Mouse (Mus musculus) neural tube, embryonic 13.5 days (tissue): ENCODE data around the gene Grhl3. TPM values are rescaled to one million over a fixed set of nuclear protein-coding genes. Genes with fewer than 3 reads are reported as not detected.

Experiments used
- ATAC-seq: fragments of 200-750 bp; cut with Nextera tagmentation; 2 replicates; pipeline ENCODE4 v1.8.0; 2017; ENCODE audit warnings: low read depth, mild to moderate bottlenecking, moderate TSS enrichment, moderate library complexity
- H3K27ac ChIP-seq: fragments of 300-500 bp; sonication (generic); replicated peaks from 2 replicates; pipeline ENCODE4 v1.5.1; 2015; ENCODE audit warnings: moderate library complexity, mild to moderate bottlenecking, inconsistent platforms
- H3K27me3 ChIP-seq: fragments of 300-500 bp; sonication (generic); 2 replicates; pipeline ENCODE4 v1.6.1; 2015; ENCODE audit warnings: mild to moderate bottlenecking, inconsistent platforms
- H3K36me3 ChIP-seq: fragments of 300-500 bp; sonication (generic); 2 replicates; pipeline ENCODE4 v1.6.1; 2015; ENCODE audit warnings: mild to moderate bottlenecking, inconsistent platforms
- H3K4me1 ChIP-seq: fragments of 300-500 bp; sonication (generic); replicated peaks from 2 replicates; pipeline ENCODE4 v1.6.1; 2015; ENCODE audit warnings: inconsistent platforms
- H3K4me2 ChIP-seq: fragments of 300-500 bp; sonication (generic); 2 replicates; pipeline ENCODE4 v1.6.1; 2015; ENCODE audit warnings: inconsistent platforms, mild to moderate bottlenecking, moderate library complexity
- H3K4me3 ChIP-seq: fragments of 300-500 bp; sonication (generic); 2 replicates; pipeline ENCODE4 v1.5.1; 2015; ENCODE audit warnings: mild to moderate bottlenecking, inconsistent platforms
- H3K9ac ChIP-seq: fragments of 300-500 bp; sonication (generic); 2 replicates; pipeline ENCODE4 v1.6.1; 2015; ENCODE audit warnings: moderate library complexity, mild to moderate bottlenecking, inconsistent platforms
- H3K9me3 ChIP-seq: fragments of 300-500 bp; sonication (generic); 2 replicates; pipeline ENCODE4 v1.6.1; 2016; ENCODE audit warnings: inconsistent platforms
- WGBS: fragments of 180-500 bp; shearing (Covaris S2); methylation state at CpG from one replicate; pipeline ENCODE4 v1.1.7; 2015; 5-methylcytosine and 5-hydroxymethylcytosine counted together
- polyA plus RNA-seq: library from polyadenylated mRNA; unstranded; fragments of >200 nt; fragmentation: Nextera tagmentation; extraction: Ambion mirVana; gene quantifications from 2 replicates; pipeline ENCODE4 v1.2.1, GENCODE M21; 2015

Grhl3 gene
- polyA plus RNA-seq, 1 experiment from 2014 or later, result 0.50 TPM

DNA sequence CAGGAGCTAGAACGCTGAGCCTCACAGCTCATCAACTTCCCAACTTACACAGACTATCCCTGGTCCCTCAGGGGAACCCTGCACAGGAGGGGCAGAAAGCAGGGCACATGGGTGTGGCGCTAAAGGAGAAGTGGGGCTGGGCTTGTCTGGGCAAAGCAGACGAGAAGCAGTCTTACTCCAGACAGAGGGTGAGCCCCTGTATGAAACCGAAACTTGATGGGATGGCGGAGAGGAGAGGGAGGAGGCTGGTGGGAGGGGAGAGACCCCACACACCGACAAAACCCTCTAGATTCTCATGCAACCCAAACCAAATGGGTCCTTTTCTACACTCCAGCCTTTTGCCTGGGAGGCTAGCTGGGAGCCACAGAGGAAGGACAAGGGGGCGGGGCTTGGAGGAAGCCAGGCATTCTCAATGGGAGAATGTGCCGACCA is 28.3 kb downstream of the Grhl3 start:
- Histone ChIP-seq H3K4me2 (peak overlapping the region; percentile 34), H3K4me1 (peaks cover 48% of the 10 kb centered on the region), H3K27ac (no peak overlapping the region), H3K9me3 (no peaks in the 10 kb centered on the region), H3K36me3 (no peaks in the 10 kb centered on the region), H3K27me3 (no peaks in the 10 kb centered on the region), H3K9ac (no peak overlapping the region), H3K4me3 (no peak overlapping the region)
- WGBS, result 18% methylated on average over 8 of the region's 8 CpGs
- ATAC-seq, result no peak; the same call in 1 of the 2 replicates

DNA sequence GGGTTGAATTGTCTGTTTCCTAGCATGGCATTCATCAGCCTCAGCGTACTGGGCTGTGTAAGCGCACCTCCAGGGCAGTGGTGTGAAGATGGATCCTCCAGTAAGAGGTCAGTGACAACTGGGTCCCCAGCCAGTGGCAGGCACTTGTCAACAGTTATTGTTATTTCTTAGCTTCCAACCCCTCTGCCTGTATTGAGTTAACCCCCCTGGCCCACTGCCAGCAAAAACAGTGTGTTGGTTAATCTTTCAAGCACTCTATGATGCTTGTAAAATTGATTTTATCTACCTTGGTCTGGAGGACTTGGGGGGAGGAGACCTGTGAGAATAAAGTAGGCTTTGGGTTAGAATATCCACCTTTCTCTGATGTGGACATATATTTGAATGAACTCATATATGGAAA is 29.1 kb downstream of the Grhl3 start:
- Histone ChIP-seq H3K9ac (no peak overlapping the region), H3K4me1 (peaks cover 52% of the 10 kb centered on the region), H3K27ac (no peak overlapping the region), H3K27me3 (no peaks in the 10 kb centered on the region), H3K4me2 (no peak overlapping the region), H3K4me3 (no peak overlapping the region), H3K9me3 (no peaks in the 10 kb centered on the region), H3K36me3 (no peaks in the 10 kb centered on the region)
- WGBS, result 90% methylated on average over 2 of the region's 2 CpGs
- ATAC-seq, result no peak

DNA sequence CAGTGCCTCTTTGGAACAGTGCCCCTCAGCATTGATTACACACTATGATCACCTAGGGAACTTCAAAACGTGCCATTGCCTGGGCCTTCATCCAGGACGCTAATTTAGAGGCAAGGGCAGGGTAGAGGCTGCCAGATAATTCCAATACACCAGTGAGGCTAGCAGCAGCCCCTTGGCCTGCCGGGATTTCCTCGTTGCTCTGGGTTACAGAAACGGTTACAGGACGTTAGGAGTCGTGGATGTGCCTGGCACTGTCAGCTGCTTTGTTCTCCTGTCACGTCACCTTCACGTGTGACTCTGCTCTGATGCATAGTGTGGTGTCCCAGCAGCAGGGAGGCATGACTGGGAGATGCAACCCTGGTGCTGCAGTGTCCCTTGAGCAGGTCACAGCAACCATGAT is 33.4 kb downstream of the Grhl3 start:
- no peak overlapping the region for H3K9ac ChIP-seq
- 52% methylated on average over 9 of the region's 9 CpGs for WGBS
- H3K27ac ChIP-seq, result peak overlapping the region; percentile 61
- H3K4me2 ChIP-seq, result no peak overlapping the region
- H3K4me1 ChIP-seq, result peaks cover 20% of the 10 kb centered on the region
- H3K27me3 ChIP-seq, result no peaks in the 10 kb centered on the region
- no peaks in the 10 kb centered on the region for H3K36me3 ChIP-seq
- H3K9me3 ChIP-seq, result no peaks in the 10 kb centered on the region
- no peak overlapping the region for H3K4me3 ChIP-seq
- peak; percentile 60 for ATAC-seq

DNA sequence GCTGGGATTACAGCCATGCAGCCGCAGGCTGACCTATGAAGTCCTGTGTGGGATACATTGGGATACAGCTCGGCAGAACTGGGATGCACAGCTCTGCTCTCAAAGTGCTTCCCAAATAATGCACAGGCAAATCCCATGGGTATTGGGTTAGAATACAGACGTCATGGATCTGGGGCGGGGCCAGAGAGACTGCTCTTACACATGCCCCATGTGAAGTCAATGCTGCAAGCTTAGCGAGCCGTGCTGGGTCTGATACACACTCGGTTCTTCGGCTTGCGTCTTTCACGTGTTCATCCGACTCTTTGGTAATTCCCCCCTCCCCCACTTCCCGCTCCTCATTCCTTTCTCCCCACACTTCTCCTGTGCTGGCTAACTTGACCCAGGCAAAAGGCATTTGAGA is 34.4 kb downstream of the Grhl3 start:
- Histone ChIP-seq H3K9ac (no peak overlapping the region), H3K36me3 (no peaks in the 10 kb centered on the region), H3K27ac (no peak overlapping the region), H3K9me3 (no peaks in the 10 kb centered on the region), H3K4me1 (peaks cover 10% of the 10 kb centered on the region), H3K4me2 (no peak overlapping the region), H3K4me3 (no peak overlapping the region), H3K27me3 (no peaks in the 10 kb centered on the region)
- no peak for ATAC-seq
- WGBS, result 86% methylated on average over 12 of the region's 12 CpGs

DNA sequence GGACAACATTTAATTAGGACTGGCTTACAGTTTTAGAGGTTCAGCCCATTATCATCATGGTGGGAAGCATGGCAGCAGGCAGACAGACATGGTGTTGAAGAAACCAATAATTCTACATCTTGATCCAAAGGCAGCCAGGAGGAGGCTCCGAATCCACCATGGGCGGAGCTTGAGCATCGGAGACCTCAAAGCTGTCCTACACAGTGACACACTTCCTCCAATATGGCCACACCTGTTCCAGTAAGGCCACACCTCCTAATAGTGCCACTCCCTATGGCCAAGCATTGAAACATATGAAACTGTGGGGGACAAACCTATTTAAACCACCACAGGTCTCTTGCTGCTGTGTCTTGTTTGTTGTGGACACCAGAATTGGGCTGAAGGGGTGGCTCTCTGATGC is 38.4 kb downstream of the Grhl3 start:
- no peaks in the 10 kb centered on the region for H3K36me3 ChIP-seq
- H3K27me3 ChIP-seq, result no peaks in the 10 kb centered on the region
- H3K4me1 ChIP-seq, result peaks cover 8% of the 10 kb centered on the region
- WGBS, result 91% methylated on average over 3 of the region's 3 CpGs
- H3K9ac ChIP-seq, result no peak overlapping the region
- H3K9me3 ChIP-seq, result no peaks in the 10 kb centered on the region
- H3K27ac ChIP-seq, result no peak overlapping the region
- H3K4me3 ChIP-seq, result no peak overlapping the region
- H3K4me2 ChIP-seq, result no peak overlapping the region
- no peak for ATAC-seq

DNA sequence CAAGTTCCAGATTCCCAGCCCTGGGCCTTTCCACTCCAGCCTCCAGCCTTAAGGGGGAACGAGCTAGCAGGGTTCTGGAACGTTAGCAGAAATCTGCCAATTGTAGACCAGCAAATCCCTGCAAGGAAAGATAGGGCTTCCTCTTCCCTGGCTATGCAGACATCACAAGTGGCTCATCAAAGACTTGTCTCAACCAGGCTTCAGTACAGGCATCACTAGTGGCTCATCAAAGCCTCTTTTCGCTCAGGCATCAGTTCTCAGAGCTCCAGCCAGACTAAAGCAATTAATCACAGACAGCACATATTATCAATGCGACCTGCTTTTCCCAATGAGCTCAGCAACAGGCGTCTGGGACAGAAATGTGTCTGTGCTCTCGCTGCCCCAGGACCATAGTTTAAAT is 40.4 kb downstream of the Grhl3 start:
- Histone ChIP-seq H3K4me3 (no peak overlapping the region), H3K27me3 (no peaks in the 10 kb centered on the region), H3K36me3 (no peaks in the 10 kb centered on the region), H3K9me3 (no peaks in the 10 kb centered on the region), H3K4me1 (peaks cover 4% of the 10 kb centered on the region; the same call in 1 of the 2 replicates), H3K27ac (no peak overlapping the region), H3K9ac (no peak overlapping the region), H3K4me2 (no peak overlapping the region)
- ATAC-seq, result no peak
- 70% methylated on average over 6 of the region's 6 CpGs for WGBS

DNA sequence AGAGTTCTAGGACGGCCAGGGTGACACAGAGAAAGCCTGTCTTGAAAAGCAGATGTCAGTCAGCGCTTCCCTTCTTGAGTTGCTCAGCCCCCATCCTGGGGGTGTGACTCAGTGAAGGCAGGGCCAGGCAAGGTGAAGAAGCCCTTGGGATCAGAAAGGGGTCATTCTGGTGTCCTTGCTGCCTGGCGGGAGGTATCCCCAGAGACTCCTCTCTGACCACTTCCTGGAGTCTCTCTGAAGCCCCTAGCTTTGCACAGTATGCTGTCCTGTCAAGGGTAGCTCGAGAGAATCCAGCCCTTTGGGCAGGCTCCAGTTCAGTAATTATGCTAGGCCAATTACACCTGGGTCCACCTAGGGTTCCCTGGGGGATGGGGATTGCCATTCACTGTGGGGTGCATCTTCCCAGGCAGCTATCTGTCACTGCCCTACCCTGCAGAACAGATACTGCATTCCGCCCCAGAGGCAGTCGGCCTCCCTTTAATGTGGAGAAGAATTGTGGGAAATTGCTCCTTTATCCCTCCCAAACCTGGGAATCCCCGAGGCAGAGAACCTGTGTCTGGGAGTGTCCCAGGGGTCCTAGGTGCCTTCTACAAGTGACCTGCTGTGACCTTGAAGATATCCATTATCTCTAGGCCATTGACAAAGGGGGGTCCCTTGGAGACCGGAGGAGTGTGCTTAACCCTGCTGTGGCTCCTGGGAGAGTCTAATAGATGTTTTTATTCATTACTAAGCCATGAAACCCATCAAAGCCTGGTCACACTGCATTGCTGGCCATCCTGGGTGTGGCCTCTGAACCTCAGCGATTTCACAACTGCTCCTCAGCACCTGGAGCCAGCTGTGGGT is 41.4 kb downstream of the Grhl3 start:
- ATAC-seq, result no peak
- H3K36me3 ChIP-seq, result no peaks in the 10 kb centered on the region
- H3K4me2 ChIP-seq, result no peak overlapping the region
- no peak overlapping the region for H3K27ac ChIP-seq
- no peaks in the 10 kb centered on the region for H3K27me3 ChIP-seq
- H3K4me1 ChIP-seq, result peaks cover 4% of the 10 kb centered on the region; the same call in 1 of the 2 replicates
- no peak overlapping the region for H3K4me3 ChIP-seq
- H3K9me3 ChIP-seq, result no peaks in the 10 kb centered on the region
- 0 out of 2 replicates have a peak overlapping the region, but pooled peaks have one; percentile 5 for H3K9ac ChIP-seq
- 45% methylated on average over 9 of the region's 9 CpGs for whole genome bisulfite sequencing

DNA sequence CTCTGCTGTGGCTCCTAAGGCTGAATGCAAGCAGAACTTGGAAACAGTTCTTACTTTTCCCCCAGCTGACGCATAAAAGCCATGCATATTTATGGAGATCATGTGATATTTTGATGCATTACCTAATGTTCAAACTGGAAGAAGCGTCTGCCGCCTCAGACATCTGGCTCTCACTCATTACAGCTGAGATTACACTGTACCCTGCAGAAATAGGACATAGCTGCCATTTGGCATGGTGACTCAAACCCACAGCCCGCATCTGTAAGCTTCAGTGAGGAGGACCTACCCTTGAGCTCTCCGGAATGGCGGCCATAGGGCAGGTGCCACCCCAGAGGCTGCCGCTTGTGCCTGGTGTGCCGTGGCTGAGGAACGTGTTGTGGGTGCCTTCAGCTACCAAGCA is 42.2 kb downstream of the Grhl3 start:
- 77% methylated on average over 9 of the region's 9 CpGs for WGBS
- H3K9ac ChIP-seq, result no peak overlapping the region
- H3K9me3 ChIP-seq, result no peaks in the 10 kb centered on the region
- no peaks in the 10 kb centered on the region for H3K36me3 ChIP-seq
- no peak for ATAC-seq
- no peak overlapping the region for H3K4me3 ChIP-seq
- H3K4me2 ChIP-seq, result no peak overlapping the region
- no peaks in the 10 kb centered on the region for H3K27me3 ChIP-seq
- H3K27ac ChIP-seq, result no peak overlapping the region
- H3K4me1 ChIP-seq, result peaks cover 12% of the 10 kb centered on the region

DNA sequence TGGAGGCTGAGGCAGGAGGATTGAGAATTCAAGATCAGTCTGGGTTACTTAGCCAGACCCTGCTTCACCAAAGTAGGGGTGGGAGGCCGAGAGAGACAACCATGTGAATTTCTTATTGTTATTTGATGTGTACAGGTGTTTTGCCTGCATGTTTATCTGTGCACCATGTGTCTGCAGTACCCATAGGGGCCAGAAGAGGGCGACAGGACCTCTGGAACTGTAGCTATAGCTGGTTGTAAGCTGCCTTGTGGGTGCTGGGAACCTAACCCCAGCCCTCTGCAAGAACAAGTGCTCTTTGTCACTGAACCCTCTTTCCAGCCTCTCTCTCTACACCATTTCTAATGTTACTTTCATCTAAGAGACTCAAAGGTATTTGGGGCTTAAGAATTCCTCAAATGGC is 43.2 kb downstream of the Grhl3 start:
- Histone ChIP-seq H3K4me1 (peaks cover 18% of the 10 kb centered on the region), H3K27ac (no peak overlapping the region), H3K36me3 (no peaks in the 10 kb centered on the region), H3K27me3 (peaks cover 4% of the 10 kb centered on the region; the same call in 1 of the 2 replicates), H3K4me2 (no peak overlapping the region), H3K4me3 (no peak overlapping the region), H3K9ac (no peak overlapping the region), H3K9me3 (no peaks in the 10 kb centered on the region)
- no peak for ATAC-seq
- 56% methylated on average over 2 of the region's 2 CpGs for WGBS

DNA sequence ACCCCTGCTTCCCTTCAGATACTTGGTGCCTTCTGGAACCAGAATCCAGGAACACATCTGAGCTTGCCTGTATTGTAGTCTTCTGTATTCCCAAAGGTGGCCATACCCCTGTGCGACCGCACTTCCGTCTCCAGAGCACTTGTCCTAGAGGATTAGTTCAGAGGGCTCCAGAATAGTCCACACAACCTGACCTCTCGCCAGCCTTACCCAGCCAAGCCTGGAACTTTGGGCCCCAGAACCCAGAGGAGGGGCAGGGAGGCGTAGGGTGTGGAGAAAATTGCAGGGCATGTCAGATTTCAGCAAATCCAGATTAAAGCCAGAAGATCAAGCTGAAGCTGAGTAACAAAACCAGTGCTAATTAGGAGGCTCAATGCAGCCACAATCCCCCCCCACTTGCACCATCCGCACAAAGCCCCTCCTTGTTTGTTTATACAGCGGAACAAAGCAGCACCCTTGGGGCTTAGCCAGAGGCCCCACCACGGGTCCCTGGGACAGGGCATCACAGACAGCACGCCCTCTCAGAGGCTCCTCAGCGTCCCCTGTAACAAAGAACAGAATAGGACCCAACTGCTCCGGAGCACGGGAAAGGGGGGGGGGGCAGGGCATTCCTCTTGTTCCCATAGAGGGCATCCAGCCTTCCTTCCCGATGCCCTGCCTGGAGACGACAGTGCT is 47.3 kb downstream of the Grhl3 start:
- H3K9me3 ChIP-seq, result no peaks in the 10 kb centered on the region
- H3K27ac ChIP-seq, result no peak overlapping the region
- WGBS, result 17% methylated on average over 14 of the region's 14 CpGs
- H3K27me3 ChIP-seq, result peaks cover 7% of the 10 kb centered on the region; the same call in 1 of the 2 replicates
- H3K4me1 ChIP-seq, result peaks cover 25% of the 10 kb centered on the region
- H3K36me3 ChIP-seq, result no peaks in the 10 kb centered on the region
- peak; percentile 71 for ATAC-seq
- H3K4me2 ChIP-seq, result peak overlapping the region; percentile 33
- H3K9ac ChIP-seq, result 0 out of 2 replicates have a peak overlapping the region, but pooled peaks have one; percentile 41
- no peak overlapping the region for H3K4me3 ChIP-seq

DNA sequence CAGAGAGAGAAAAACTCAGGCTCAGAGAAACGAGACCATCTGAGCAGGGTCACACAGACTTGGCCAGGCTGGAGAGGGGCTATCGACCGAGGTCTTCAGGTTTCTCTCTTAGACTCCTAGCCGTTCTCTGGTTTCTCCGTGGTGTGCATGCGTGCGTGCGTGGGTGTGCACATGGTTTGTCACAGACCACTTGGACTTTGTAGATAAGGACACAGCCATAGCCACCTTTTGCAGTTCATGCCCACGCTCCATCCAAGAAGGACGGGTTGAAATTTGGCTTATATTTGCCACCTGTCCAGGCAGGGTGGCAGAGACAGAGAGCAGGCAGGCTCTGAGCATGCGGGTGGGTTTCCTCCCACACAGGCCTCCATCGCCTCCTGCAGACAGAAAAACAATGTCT is 48.4 kb downstream of the Grhl3 start:
- H3K27me3 ChIP-seq, result peaks cover 7% of the 10 kb centered on the region; the same call in 1 of the 2 replicates
- WGBS, result 73% methylated on average over 12 of the region's 12 CpGs
- no peak overlapping the region for H3K4me2 ChIP-seq
- H3K4me3 ChIP-seq, result no peak overlapping the region
- no peaks in the 10 kb centered on the region for H3K36me3 ChIP-seq
- peaks cover 25% of the 10 kb centered on the region for H3K4me1 ChIP-seq
- no peaks in the 10 kb centered on the region for H3K9me3 ChIP-seq
- H3K9ac ChIP-seq, result no peak overlapping the region
- ATAC-seq, result no peak
- no peak overlapping the region for H3K27ac ChIP-seq

DNA sequence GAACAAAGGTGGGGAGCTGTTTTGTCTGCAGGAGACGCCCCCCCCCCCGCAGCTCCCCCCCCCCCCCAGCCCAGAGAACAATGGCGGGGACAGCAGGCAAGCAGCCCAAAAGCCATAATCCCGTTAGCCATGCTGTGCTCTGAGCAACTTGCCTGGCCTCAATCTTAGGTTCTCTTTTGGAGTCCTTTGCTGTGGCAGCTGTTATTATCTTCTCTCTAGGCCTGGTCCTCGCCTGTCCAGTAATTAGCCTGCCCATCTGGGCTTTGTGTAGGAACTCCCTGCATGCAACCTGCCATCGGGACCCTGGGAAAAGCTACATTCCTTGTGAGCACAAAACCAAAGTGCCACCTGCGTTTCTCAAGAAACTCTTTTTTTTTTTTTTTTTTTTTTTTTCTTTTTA is 49.5 kb downstream of the Grhl3 start:
- H3K27me3 ChIP-seq, result peaks cover 7% of the 10 kb centered on the region; the same call in 1 of the 2 replicates
- peaks cover 25% of the 10 kb centered on the region for H3K4me1 ChIP-seq
- H3K36me3 ChIP-seq, result no peaks in the 10 kb centered on the region
- WGBS, result 2% methylated on average over 5 of the region's 7 CpGs
- no peak overlapping the region for H3K4me3 ChIP-seq
- ATAC-seq, result no peak
- H3K9ac ChIP-seq, result no peak overlapping the region
- H3K27ac ChIP-seq, result no peak overlapping the region
- H3K9me3 ChIP-seq, result no peaks in the 10 kb centered on the region
- H3K4me2 ChIP-seq, result no peak overlapping the region
